Mouse (Mus musculus) G1E (cell line): ENCODE data around the gene Sorcs2.

Source experiments
- CTCF ChIP-seq: IDR thresholded peaks from 2 replicates; pipeline ENCODE4 v1.5.1; 2012; ENCODE audit warnings: low read depth, low read length, inconsistent platforms, mixed read lengths
- GATA1 ChIP-seq: IDR thresholded peaks from 2 replicates; pipeline ENCODE4 v1.6.1; 2012; ENCODE audit warnings: borderline replicate concordance, low read length, inconsistent platforms, mixed read lengths
- POLR2AphosphoS5 ChIP-seq: IDR thresholded peaks from 2 replicates; pipeline ENCODE4 v1.6.1; 2012; ENCODE audit warnings: low read depth, low read length, inconsistent platforms; ENCODE audit not compliant: insufficient replicate concordance

- TF ChIP-seq CTCF, result no peak
- no peak for TF ChIP-seq GATA1
- no peak for TF ChIP-seq POLR2AphosphoS5
These were observed 12.9 kb downstream of the Sorcs2 start for GRCm38 (mm10) chr5:36385062-36385461.
